Mouse (Mus musculus) naive thymus-derived CD4-positive, alpha-beta T cell, adult 2 months (primary cell): ENCODE measurements around the gene Gtpbp2.
A peak's percentile ranks its signal among the peaks of the same experiment; 100 is the strongest.

Experiments used
- DNase-seq: peaks from one replicate; pipeline ENCODE4 v3.0.0-alpha.2; 2011; ENCODE audit warnings: low read depth

The Gtpbp2 gene

DNA sequence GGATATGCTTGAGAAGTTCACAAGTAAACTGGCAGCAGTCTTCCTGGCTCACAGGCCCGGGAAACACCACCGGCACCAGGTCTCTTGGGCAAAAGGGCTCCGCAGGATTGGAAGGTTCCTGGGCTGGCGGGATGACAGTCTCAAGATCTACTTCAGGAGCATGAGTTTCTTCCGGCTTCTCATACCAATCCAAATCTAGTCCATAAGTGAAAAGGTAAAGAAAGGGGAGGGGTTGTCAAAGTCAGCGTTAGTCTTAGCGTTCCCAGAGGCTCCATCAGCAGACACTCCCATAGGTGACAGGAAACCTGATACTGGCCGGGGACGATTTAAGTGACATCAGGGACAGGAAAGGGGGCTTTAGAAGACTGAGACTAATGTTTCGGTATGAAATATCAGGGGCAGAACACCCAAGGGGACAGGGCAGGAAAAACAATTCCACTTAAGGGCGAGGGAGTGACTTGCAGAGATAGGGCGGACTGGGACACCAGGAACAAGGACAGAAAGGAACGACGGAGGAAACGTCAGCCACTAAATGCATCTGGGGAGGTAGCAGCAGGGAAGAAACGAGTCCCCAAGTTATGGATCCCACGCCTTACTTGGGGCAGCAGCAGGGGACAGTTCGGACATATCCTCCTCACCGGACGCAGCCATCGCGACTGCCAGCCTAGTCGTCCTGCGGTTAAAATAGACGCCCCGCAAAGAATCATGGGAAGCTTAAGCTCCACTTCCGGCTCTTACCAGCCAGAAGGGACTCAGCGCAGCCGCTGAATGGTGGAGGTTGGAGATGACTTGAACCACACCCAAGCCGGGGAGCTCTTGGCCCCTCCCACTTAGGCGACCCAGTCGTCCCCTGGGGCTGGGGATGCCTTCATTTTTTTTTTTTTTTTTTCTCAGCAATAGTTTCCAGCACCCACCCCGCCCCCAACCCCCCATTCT lies 7.7 kb upstream of the Gtpbp2 start, which contains the start of gene Mad2l1bp:
Gene Mad2l1bp, minus strand, starts transcription at position 707 of the 936 bp plus-strand sequence.
- peak; percentile 93 for DNase-seq

DNA sequence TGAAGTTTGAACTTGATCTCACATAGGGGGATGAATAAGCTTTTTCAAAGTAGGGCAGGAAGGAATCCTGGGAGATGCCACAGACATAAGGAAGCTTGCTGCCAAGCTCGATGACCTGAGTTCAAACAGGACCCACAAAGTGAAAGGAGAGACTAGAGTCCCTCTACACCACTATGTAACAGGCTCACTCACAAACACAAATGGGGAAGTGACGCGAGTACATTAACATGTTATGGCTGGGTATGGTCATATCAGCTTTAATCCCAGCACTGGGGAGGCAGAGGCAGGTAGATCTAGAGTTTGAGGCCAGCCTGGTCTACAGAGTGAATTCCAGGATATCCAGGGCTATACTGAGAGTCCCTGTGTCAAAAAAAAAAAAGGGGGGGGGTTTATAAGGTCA lies 6.5 kb upstream of the Gtpbp2 start:
- no peak for DNase-seq

DNA sequence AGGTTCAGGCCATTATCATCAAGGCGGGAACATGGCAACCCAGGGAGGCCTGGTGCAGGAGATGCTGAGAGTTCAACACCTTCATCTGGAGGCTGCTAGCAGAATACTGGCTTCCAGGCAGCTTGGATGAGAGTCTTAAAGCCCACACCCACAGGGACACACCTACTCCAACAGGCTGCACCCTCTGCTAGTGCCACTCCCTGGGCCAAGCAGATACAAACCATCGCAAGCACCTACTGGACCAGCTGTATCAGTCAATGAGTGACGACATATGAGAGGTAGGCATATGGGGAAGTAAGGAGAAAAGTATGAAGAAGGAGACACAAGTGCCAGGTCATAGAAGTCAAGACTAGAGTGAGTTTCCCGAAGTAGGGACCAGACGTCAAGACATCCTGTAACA lies 4.2 kb upstream of the Gtpbp2 start:
- DNase-seq = no peak

DNA sequence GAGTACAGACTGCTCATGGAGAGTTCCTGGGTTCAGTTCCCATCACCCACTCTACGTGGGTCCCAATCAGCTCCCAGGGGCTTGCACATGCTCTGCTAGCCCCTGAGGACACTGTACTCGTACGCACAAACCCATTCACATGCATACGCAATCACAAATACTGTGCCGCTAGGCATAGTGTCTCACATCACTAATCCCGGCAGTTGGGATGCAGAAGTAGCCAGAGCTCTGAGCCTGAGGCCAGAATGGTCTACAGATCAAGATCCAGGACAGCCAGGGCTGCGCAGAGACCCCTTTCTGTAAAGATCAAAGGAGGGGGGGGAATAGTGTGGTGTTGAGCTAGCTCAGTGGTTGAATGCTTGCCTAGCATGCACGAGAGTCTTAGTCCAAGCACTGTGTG lies 3.7 kb upstream of the Gtpbp2 start:
- no peak for DNase-seq

DNA sequence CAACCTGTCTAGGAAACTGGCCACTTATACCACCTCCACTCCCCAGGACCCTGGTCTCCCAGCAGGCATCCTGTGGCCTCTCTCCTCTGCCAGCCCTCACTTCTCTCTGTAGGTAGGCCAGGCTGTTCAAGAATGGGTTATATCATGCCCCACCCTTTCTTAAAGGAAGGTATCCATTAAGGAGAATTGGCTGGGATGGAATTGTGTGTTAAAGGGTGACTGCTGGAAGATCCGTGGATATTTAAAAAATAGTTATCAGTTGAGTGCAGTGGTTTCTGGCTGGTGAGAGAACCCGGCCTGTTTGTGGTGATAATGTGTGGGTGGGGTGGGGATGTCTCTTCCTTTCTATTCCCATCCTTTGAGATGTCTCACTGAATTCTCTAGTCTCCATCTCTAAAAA lies 1.6 kb upstream of the Gtpbp2 start:
- DNase-seq = no peak

DNA sequence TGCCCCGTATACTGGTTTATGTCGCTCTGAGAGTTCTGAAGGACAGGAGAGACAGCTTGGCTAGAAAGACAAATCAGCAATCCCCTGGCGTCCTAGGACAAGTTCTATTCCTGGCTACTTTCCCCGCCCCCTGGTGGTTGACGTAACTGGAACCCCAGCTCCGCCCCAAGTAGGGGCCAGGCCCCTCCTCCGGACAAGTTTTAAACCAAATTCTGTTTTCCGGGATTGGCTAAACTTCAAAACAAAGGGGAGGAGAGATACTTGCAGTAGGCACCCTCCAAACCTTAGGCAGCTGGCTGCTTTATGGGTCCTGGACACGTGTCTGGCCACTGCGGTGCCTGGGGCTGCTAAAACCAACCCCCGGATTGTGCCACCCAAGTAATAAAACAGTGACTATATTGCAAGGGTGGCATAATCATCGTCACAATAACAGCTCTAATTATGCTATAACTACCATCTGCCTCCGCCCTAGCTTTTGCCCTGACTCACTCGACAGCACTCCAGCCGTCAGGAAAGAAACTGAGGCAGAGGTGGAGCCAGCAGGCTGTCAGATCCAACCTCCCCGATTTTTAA lies 656 bp upstream of the Gtpbp2 start:
- DNase-seq = peak; percentile 95

DNA sequence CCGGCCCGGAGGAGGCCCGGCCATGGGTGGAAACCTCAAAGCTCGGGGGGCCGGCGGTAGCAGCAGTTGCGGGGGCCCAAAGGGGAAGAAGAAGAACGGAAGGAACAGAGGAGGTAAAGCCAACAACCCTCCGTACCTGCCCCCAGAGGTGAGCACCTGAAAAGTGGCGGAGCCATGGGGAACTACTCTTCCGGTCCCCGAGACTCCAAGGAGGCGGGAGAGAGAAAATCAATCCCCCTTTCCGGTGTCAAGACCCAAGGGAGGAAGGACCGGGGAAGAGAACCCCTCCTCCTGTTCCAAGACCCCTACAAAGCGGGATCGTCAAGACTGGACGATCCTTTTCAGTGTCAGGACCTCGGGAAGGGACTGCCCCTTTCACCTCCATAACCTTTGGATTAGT lies 347 bp downstream of the Gtpbp2 start:
- DNase-seq = peak; percentile 60

DNA sequence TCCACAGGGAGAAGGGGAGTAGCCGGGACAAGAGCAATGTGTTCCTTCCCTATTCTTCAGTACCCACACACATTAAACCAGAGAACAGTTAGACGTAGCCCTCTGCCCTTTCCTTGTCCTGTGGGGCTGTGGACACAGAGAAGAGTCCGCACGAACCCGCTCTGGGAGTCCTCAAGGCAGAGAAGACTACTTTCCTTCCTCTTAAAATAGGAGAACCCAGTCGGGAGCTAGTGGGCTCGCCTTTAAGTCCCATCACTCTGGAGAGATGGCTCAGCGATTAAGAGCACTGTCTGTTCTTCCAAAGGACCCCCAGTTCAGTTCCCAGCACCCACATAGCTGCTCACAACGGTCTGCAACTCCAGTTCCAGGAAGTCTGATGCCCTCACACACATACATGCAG lies 878 bp downstream of the Gtpbp2 start:
- DNase-seq = no peak

DNA sequence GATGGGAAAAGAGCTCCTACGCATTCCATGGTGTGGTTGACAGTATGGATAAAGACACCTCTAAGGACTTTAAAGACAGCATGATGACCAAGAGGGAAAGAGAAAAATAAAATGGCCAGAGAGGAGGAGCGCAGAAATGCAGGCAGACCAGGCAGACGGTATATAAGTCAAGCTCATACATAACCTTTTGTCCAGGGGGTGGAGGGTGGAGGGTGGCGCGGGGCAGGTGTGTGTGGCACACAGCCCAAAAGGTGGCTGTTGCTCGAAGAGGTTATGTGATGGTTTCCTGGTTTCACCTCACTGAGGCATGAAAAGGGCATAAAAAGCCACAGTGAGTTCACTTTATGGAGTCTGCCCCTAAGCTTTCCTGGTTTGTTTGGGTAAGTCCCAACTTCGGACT lies 1.7 kb downstream of the Gtpbp2 start:
- DNase-seq = no peak

DNA sequence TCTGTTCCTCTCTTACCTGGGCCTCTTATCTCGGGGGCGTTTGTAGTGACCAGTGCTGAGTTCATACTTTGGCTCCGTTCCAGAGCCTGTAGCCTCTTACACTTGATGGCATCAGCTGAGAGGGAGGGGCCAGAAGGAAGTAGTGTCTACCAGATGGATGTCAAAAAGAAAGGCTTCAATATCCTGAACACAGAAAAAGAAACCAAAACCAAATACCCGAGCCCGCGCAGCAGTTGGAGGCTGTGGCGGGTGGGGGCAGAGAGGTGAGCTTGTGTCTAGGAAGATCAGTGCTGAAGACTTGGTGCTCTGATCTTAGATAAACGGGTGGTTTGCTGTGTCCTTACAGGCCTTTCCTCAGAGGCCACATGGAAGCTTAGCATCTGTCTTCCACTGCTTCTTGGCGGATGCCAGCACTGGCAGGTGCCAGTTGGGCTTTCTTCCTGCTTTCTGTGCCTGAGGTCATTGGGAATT lies 2.2 kb downstream of the Gtpbp2 start:
- peak; percentile 91 for DNase-seq

DNA sequence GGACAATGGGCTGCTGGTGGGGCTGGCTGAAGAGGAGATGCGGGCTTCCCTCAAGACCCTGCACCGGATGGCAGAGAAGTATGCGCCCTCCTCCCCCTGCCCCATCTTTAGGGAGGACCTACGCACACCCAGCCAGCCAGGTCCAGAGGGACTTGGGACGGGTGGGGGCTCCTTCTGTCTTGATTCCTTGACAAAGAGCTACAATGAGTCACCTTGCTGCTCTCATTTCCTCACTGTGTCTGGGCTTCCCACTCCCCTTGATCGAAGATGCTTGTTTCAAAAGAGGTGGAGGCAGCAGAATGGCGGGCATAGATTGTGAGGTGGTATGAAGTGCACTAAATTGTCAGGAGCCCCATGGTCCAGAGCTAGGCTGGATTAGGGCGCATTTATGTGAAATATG lies 3.5 kb downstream of the Gtpbp2 start:
- no peak for DNase-seq

DNA sequence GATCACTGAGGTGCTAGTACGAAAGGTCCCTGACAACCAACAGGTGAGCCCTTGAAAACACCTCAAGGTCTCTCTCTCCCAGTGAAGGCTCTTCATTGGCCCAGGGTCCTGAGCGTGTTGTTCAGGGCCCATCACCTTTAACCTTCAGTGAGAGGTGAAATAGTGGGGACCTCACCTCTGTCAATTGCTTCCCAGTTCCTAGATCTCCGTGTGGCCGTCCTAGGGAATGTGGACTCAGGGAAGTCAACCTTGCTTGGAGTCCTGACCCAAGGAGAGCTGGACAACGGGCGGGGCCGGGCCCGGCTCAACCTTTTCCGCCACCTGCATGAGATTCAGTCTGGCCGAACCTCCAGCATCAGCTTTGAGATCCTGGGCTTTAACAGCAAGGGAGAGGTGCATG lies 4.0 kb downstream of the Gtpbp2 start:
- DNase-seq = no peak

DNA sequence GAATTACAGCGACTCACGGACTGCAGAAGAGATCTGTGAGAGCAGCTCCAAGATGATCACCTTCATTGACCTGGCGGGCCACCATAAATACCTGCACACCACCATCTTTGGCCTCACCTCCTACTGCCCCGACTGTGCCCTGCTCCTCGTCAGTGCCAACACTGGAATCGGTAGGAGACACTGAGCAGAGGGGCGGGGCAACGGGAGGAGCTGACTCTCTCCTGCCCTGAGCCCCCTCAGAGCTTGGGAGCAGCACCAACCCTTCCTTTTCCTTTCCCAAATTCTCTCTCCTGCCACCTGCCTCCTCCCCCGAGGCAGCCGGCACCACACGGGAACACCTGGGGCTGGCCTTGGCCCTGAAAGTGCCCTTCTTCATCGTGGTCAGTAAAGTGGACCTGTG lies 4.6 kb downstream of the Gtpbp2 start:
- DNase-seq = no peak

DNA sequence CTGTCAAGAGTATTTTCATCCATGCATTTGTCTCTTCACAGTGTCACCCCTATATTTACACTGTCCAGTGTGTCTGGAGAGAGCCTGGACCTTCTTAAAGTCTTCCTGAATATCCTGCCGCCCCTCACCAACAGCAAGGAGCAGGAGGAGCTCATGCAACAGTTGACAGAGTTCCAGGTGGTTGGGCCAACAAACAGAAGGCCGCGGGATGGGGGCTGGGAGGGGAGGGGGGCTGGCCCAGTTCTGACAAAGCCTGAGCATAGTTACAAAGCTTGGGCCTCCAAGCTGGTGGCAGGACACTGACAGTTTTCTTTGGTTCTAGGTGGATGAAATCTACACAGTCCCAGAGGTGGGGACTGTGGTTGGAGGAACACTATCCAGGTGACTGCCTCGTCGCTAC lies 5.4 kb downstream of the Gtpbp2 start:
- no peak for DNase-seq

DNA sequence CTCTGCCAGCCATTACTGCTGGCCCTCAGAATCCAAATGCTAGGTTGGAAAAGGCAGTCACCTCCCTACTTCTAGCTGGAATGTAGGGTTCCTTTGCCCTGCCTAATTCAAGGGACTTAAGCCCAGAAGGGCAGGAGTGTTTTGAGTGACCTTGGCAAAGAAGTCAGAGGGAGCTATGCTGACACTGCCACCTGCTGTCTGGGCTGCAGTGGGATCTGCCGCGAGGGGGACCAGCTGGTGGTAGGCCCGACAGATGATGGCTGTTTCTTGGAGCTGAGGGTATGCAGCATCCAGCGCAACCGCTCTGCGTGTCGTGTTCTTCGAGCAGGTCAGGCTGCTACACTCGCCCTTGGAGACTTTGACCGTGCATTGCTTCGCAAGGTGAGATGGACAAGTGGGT lies 6.2 kb downstream of the Gtpbp2 start:
- no peak for DNase-seq

DNA sequence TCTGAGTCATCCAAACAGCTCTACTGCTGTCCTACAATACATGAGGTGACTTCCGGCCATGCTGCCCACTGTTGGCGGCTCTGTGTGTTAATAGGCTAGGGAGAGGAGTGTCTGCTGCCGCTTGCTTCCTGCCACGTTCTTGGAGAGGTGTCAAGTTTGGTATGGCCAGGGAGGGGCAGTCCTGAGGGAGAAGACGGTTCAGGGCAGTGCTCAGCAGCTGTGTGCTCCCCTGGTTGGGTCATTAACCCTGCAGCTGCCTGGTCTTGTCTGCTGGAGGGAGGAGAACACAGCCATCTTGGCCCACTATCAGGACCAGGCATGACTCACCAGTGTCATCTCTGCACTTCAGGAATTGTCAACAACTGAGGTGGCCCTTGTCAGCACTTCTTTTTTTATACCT lies 7.5 kb downstream of the Gtpbp2 start:
- no peak for DNase-seq

DNA sequence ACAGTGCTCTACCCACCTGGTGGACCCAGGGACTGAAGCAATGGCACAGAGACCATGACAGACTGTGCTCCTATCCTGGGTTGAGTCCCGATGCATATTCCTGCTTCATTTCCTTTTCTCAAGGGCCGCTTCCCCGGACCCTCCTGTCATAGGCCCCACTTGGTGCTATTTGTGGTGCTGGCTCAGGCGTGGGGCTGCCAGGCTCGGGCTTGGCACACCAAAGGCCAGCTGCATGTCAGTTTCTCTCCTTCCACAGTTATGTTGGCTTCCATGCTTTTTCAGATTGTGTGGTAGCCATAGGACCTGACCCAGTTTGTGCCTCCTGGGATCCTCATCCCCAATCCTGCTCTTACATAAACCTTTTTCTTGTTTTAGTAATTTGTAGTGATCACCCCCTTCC lies 7.9 kb downstream of the Gtpbp2 start:
- no peak for DNase-seq

DNA sequence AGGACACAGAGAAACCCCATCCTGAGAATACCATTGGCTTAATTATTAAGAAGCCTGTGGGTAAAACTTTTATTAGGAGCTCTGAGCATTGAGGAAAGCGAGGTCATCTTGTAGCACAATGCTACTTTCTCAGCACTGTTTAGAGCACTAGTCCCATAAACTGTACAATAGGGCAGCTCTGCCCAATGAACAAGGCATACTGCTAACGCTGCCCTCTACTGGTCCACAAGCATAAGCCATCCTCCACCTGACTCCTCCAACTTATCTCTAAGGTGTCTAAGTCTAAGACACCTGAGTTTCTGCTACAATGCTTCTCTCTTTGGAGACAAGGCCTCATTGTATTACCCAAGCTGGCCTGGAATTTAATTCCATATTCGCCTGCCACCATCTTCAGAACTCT lies 9.7 kb downstream of the Gtpbp2 start:
- DNase-seq = peak; percentile 75

DNA sequence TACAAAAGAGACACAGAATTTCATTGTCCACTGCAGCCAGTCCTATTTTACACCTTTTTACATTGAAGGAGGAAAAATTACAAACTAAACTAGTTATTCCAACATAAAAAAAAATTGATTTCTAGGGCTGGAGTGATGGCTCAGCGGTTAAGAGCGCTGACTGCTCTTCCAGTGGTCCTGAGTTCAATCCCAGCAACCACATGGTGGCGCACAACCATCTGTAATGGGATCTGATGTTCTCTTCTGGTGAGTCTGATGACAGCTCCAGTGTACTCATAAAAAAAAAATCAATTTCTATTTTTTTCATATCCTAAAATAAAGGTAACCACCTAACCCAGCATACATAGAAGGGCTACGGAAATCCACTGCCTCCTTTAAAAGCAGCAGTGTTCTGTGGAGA lies 21.4 kb downstream of the Gtpbp2 start:
- DNase-seq = no peak

DNA sequence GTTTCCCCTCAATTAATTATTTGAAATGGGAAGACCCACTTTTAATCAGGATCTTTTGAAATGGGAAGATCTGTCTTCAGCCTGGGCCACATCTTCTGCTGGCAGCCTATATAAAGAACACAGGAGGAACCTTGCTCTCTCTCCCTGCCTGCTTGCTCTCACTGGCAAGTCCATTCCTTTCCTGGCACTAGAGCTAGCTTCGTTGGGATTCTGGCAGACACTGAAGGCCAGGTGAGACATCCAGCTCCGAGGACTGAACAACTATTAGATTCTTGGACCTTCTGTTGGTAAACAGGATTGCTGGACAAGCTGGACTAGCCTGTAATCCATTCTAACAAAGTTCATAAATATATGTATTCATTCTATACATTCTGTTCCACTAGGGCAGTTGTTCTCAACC lies 28.0 kb downstream of the Gtpbp2 start:
- DNase-seq = no peak

DNA sequence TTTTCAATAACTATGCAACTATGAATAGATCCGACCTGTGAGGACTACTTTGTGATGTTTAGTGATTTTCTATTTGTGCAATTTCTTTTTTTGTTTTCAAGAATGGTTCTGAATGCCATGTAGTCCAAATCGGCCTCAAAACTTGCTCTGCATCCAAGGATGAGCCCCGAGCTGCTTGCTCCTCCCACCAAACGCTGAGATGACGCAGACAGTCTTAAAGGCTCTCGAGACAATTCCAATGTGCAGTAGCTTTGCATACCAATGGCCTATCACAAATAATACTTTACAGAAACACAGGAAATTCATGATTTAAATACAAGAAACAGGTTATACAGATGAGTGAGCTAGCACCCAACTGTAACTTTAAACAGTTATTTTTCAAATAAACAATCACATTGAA lies 40.3 kb downstream of the Gtpbp2 start:
- DNase-seq = no peak

DNA sequence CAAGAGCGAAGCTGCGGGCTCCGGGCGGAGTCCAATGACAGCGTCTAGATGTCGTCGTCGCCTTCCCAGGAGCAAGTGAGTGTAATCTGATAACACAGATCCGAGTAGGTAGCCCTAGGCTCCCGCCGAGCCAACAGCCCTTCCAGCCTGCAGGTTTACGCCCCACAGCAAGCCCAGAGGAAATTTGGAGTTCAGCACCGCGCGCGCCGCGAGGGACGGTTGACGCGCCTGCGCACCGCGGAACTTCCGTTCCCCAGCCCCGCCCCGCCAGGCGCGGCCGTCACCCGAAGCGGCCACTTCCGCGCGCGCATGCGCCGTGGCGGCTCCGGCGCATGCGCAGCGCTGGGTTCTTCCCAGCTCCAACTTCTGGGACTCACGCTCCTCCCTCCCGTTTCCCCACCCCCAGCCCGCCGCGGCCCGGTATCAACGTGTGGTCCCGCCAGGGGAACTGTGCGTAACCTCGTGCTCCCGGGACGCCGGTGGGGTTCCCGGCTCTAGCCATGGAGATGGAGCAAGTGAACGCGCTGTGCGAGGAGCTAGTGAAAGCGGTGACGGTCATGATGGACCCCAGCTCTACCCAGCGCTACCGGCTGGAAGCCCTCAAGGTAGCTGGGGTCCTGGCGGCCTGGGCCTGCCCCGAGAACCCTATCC lies 41.7 kb downstream of the Gtpbp2 start, which contains the start of the genes Polh and Xpo5:
Gene Polh, minus strand, starts transcription at position 225 of the 651 bp plus-strand sequence.
Gene Xpo5, plus strand, starts transcription at position 362 of the 651 bp plus-strand sequence.
- peak; percentile 96 for DNase-seq

DNA sequence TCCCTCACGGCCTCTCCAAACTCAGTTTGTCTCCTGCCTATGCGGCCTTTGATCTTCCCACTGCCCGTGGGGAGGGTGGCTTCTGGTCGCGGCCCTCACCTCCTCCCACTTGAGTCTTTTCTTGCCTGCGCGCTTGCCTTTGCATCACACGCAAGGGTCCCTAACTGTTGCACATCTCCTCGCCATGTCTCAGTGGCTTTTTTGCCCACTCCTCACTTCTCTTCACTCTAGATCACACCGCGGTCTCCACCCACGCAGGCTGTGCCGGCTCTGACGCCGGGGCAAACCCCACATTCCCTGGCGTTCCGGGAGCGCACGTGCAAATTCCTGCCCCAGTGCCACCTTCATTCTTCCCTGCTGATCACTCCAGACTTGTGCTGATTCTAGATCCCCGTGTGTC lies 42.2 kb downstream of the Gtpbp2 start:
- no peak for DNase-seq
